Mouse (Mus musculus) kidney, embryonic 14.5 days (tissue): ENCODE data around the gene Themis. TPM values are rescaled to one million over a fixed set of nuclear protein-coding genes. Genes with fewer than 3 reads are reported as not detected.

Experiments used
- ATAC-seq: fragments of 200-750 bp; cut with Nextera tagmentation; 2 replicates; pipeline ENCODE4 v1.8.0; 2017; ENCODE audit warnings: moderate number of reproducible peaks, mild to moderate bottlenecking, moderate TSS enrichment, moderate library complexity; ENCODE audit not compliant: low FRiP score, low TSS enrichment
- H3K27ac ChIP-seq: fragments of 300-500 bp; sonication (generic); 2 replicates; pipeline ENCODE4 v1.5.1; 2014; ENCODE audit warnings: low read depth, mild to moderate bottlenecking, low read length, moderate library complexity, mixed read lengths
- H3K27me3 ChIP-seq: fragments of 300-500 bp; sonication (generic); 2 replicates; pipeline ENCODE4 v1.6.1; 2014; ENCODE audit warnings: mild to moderate bottlenecking, low read length; ENCODE audit not compliant: control insufficient read depth, insufficient read depth
- H3K36me3 ChIP-seq: fragments of 300-500 bp; sonication (generic); 2 replicates; pipeline ENCODE4 v1.6.1; 2014; ENCODE audit warnings: low read length, mixed read lengths; ENCODE audit not compliant: control insufficient read depth, insufficient read depth
- H3K4me1 ChIP-seq: fragments of 300-500 bp; sonication (generic); 2 replicates; pipeline ENCODE4 v1.6.1; 2014; ENCODE audit warnings: low read length, mixed read lengths; ENCODE audit not compliant: control insufficient read depth, insufficient read depth
- H3K4me2 ChIP-seq: fragments of 300-500 bp; sonication (generic); replicated peaks from 2 replicates; pipeline ENCODE4 v1.6.1; 2014; ENCODE audit warnings: low read depth, mild to moderate bottlenecking, low read length
- H3K4me3 ChIP-seq: fragments of 300-500 bp; sonication (generic); 2 replicates; pipeline ENCODE4 v1.5.1; 2014; ENCODE audit warnings: mild to moderate bottlenecking, low read length
- H3K9ac ChIP-seq: fragments of 300-500 bp; sonication (generic); 2 replicates; pipeline ENCODE4 v1.6.1; 2014; ENCODE audit warnings: low read depth, mild to moderate bottlenecking, low read length, moderate library complexity
- H3K9me3 ChIP-seq: fragments of 300-500 bp; sonication (generic); 2 replicates; pipeline ENCODE4 v1.6.1; 2016; ENCODE audit warnings: low read length; ENCODE audit not compliant: control insufficient read depth
- WGBS: fragments of 180-500 bp; shearing (Covaris S2); extraction: QIAGEN DNeasy Blood & Tissue Kit; methylation state at CpG from one replicate; pipeline ENCODE4 v1.1.7; 2014; 5-methylcytosine and 5-hydroxymethylcytosine counted together
- polyA plus RNA-seq: library from polyadenylated mRNA; unstranded; fragments of >200 nt; fragmentation: Nextera tagmentation; extraction: Ambion mirVana; gene quantifications from 2 replicates; pipeline ENCODE4 v1.2.1, GENCODE M21; 2014

Gene Themis
- not detected in 2 replicates for polyA plus RNA-seq

DNA sequence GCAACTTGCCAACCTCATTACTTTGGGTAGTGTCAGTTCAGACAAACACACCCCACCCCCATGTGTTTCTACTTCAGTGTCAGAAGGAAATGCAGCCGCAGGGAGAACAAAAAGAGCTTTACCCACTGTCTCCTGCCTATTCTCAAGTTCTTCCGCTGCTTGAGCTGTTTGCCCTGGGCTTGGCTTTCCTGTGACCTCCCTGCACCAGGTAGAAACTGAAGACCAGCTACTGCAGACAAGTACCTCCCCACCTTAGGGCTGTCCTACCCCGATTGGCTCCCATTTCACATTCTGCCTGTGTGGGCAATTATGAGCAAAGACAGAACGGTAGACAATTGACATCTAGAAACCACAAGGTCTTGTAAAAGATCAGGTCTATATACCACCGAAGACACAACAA, at the start of gene Themis:
Gene Themis (plus strand): TSS at position 100 of the 400 bp plus-strand sequence.
- no peaks in the 10 kb centered on the region for H3K36me3 ChIP-seq
- H3K27me3 ChIP-seq, result no peaks in the 10 kb centered on the region
- H3K4me1 ChIP-seq, result no peaks in the 10 kb centered on the region
- no peak within 1 kb of the TSS for H3K9ac ChIP-seq
- WGBS, result 67% methylated on average over 5 of the region's 5 CpGs
- H3K27ac ChIP-seq, result no peak within 1 kb of the TSS
- no peak for ATAC-seq
- no peak within 1 kb of the TSS for H3K4me2 ChIP-seq
- no peak within 1 kb of the TSS for H3K4me3 ChIP-seq
- no peaks in the 10 kb centered on the region for H3K9me3 ChIP-seq

DNA sequence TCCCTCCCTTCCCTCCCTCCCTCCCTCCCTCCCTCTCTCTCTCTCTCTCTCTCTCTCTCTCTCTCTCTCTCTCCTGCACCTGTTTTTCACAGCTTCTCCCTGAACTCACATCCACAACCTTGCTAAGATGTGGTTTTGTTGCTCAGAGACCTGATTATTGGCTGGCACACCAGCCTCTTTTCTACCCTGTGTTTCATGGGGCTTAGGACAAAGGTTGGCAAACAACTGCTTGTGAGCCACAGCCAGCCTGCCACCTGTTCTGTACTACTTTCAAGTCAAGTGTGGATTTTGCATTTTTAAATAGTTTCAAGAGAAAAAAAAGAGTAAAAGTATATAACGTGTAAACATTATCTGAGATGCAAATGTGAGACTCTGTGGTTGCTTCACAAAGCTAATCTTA, 48.7 kb upstream of the Themis start:
- ATAC-seq, result no peak
- 90% methylated on average over 1 of the region's 1 CpGs for WGBS
- no peaks in the 10 kb centered on the region for H3K9me3 ChIP-seq
- H3K36me3 ChIP-seq, result no peaks in the 10 kb centered on the region
- H3K4me2 ChIP-seq, result no peak overlapping the region
- no peaks in the 10 kb centered on the region for H3K27me3 ChIP-seq
- no peak overlapping the region for H3K27ac ChIP-seq
- H3K4me1 ChIP-seq, result no peaks in the 10 kb centered on the region
- H3K9ac ChIP-seq, result no peak overlapping the region
- no peak overlapping the region for H3K4me3 ChIP-seq

DNA sequence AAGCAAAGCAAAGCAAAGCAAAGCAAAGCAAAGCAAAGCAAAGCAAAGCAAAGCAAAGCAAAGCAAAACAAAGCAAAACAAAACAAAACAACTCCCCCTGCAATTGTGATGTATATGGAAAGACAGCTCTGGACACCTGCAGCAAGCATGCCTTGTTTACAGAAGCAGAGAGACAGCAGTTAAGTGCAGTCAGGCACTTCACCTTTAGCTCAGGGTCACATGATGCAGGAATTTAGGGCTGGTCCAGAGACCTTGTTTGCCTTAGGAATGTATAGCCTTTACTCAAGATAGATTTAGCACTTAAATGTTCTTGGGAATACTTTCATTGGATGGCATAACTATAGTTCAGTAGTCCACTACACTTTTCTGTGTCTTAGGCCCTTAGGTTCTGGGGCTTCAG, 32.1 kb upstream of the Themis start:
- no peaks in the 10 kb centered on the region for H3K4me1 ChIP-seq
- no peaks in the 10 kb centered on the region for H3K36me3 ChIP-seq
- H3K27me3 ChIP-seq, result no peaks in the 10 kb centered on the region
- no peak overlapping the region for H3K4me3 ChIP-seq
- ATAC-seq, result no peak
- H3K9ac ChIP-seq, result no peak overlapping the region
- no peak overlapping the region for H3K27ac ChIP-seq
- H3K4me2 ChIP-seq, result no peak overlapping the region
- no peaks in the 10 kb centered on the region for H3K9me3 ChIP-seq

DNA sequence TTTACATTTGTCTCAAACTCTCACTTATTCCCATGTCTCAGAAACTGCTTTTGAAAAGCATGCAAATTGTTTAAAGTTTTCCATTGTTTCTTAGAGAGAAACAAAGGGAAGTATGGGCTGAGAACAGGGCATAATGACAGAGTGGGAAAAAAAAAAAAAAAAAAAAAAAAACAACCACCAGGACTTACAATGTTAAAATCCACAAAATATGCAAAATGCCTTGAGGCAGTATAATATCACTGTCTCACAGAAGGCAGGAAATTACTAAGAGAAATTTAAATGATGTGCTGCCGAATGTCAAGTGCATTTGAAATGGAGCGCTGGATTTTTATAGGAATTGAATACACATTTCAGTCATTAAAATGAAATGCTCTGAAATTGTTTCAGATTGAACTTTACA, 26.3 kb upstream of the Themis start:
- WGBS, result 93% methylated on average over 2 of the region's 2 CpGs
- Histone ChIP-seq H3K4me2 (no peak overlapping the region), H3K27ac (no peak overlapping the region), H3K9me3 (no peaks in the 10 kb centered on the region), H3K36me3 (no peaks in the 10 kb centered on the region), H3K4me1 (no peaks in the 10 kb centered on the region), H3K27me3 (no peaks in the 10 kb centered on the region), H3K4me3 (no peak overlapping the region), H3K9ac (no peak overlapping the region)
- no peak for ATAC-seq

DNA sequence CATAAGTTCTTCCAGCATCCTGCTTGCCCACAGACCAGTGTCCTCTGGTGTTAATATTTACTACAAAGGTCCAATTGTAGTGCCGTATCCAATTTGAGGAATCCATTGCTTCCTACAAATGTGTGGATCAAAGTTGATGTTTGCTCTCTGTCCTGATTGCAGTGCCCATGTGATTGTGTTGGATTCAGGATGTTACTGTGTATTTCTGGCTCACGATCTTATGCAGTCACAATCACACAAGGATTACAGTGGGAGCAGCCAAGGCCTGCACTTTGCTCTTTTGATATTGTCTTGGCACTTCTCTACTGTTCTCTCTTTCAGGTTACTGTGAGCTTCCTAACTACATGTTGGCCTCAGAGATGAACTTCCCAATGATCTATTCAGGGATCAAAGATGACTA, 20.3 kb upstream of the Themis start:
- H3K27me3 ChIP-seq, result no peaks in the 10 kb centered on the region
- H3K27ac ChIP-seq, result no peak overlapping the region
- H3K4me2 ChIP-seq, result no peak overlapping the region
- no peaks in the 10 kb centered on the region for H3K9me3 ChIP-seq
- no peak overlapping the region for H3K4me3 ChIP-seq
- ATAC-seq, result no peak
- H3K36me3 ChIP-seq, result no peaks in the 10 kb centered on the region
- no peaks in the 10 kb centered on the region for H3K4me1 ChIP-seq
- H3K9ac ChIP-seq, result no peak overlapping the region
- 92% methylated on average over 2 of the region's 2 CpGs for WGBS

DNA sequence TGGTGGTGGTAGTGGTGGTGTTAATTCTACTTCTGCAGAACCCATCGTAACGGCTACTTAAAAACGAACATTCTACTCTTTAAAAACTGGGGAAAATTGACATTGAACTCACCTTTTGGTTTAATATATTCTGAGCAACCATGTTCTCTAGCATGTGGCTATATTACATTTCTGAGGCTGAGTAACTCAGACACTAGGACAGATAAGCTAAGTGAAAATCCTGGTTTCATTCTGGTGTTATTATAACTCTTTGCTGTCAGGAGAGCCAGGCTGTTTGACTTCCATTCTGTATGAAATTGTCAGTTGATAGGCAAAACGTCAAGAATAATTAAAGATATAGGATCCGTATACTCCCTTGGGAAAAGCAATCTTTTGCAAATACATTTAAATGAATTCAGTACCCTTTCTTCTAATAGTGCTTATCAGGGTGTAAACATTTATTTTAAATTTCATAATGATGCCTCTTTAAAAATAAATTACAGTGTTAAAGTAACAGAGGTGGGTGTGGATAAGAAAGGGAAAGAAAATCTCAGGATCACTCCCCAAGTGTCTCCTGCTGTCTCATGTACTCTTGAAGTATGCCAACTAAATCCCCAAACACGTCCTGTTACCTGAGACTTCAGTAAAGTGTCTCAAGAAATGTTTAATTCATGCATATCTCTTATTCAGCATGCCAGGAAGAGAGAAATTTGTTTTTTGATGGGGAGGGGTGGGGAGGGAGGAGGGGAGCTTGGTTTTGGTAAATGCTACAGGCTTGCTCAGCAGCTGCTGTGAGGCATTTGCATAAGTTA, 18.9 kb upstream of the Themis start:
- Histone ChIP-seq H3K4me2 (no peak overlapping the region), H3K27ac (no peak overlapping the region), H3K9me3 (no peaks in the 10 kb centered on the region), H3K4me3 (no peak overlapping the region), H3K9ac (no peak overlapping the region), H3K4me1 (no peaks in the 10 kb centered on the region), H3K27me3 (no peaks in the 10 kb centered on the region), H3K36me3 (no peaks in the 10 kb centered on the region)
- WGBS, result 81% methylated on average over 6 of the region's 6 CpGs
- ATAC-seq, result no peak

DNA sequence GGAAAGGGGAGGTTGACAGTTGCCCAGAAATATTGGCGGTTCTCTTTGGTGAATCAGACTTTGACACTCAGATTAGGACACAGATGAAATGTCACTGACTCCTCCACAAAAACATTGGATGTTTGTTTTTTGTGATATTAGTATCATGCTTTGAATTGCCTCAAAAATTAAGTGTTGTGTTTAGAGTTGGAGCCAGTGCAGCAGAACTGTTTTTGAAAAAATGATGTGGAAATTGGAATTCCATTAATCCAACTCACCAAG, 18.3 kb upstream of the Themis start:
- 31% methylated on average over 1 of the region's 1 CpGs for WGBS
- no peak for ATAC-seq
- Histone ChIP-seq H3K9me3 (no peaks in the 10 kb centered on the region), H3K9ac (no peak overlapping the region), H3K27ac (no peak overlapping the region), H3K36me3 (no peaks in the 10 kb centered on the region), H3K4me2 (no peak overlapping the region), H3K27me3 (no peaks in the 10 kb centered on the region), H3K4me1 (no peaks in the 10 kb centered on the region), H3K4me3 (no peak overlapping the region)

DNA sequence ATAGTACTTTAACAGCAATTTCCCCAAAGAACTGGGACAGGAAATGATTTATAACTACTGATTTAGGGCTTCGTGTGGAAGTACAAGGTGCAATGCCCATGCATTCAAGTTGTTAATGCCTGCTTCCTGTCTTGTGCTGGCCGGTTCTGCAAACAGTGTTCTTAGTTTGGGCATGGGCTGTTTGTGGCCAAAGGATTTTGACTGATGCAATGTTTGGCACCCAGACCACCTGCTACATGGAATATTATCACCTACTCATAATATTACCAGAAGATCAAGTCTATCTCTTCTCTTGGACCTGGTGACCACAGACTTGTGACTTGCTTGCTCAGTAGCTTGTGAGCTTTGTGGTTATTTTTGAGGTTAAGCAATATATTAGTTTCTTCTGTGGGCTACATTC, 16.2 kb upstream of the Themis start:
- no peak for ATAC-seq
- Histone ChIP-seq H3K4me1 (no peaks in the 10 kb centered on the region), H3K4me3 (no peak overlapping the region), H3K4me2 (no peak overlapping the region), H3K9me3 (no peaks in the 10 kb centered on the region), H3K27ac (no peak overlapping the region), H3K36me3 (no peaks in the 10 kb centered on the region), H3K27me3 (no peaks in the 10 kb centered on the region), H3K9ac (no peak overlapping the region)
- 58% methylated on average over 2 of the region's 2 CpGs for WGBS

DNA sequence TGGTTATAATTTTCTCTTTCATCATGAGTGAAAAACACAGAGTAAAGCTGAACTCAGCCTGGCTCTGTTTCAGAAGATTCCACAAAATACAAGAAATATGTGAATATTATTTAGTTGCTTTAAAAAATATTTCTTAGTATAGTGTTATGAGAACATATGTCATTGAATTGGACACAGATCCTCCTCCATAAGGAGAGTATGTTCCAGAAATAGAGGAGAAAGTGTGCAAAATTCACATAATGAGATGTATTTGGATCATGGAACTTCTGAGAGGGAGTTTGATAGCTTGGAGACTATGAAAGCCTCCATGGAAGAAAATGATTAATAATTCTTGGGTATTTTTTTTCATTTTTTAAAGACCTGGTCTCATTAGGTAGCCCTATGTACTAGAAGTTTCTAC, 13.4 kb upstream of the Themis start:
- H3K9ac ChIP-seq, result no peak overlapping the region
- no peaks in the 10 kb centered on the region for H3K36me3 ChIP-seq
- H3K4me3 ChIP-seq, result no peak overlapping the region
- H3K9me3 ChIP-seq, result no peaks in the 10 kb centered on the region
- no peak for ATAC-seq
- no peaks in the 10 kb centered on the region for H3K27me3 ChIP-seq
- H3K27ac ChIP-seq, result no peak overlapping the region
- no peaks in the 10 kb centered on the region for H3K4me1 ChIP-seq
- H3K4me2 ChIP-seq, result no peak overlapping the region
